Mouse (Mus musculus) yolk sac, embryonic 10.5 days (tissue): ENCODE data around the gene Sox5.

Source experiments
- DNase-seq: peaks from one replicate; pipeline ENCODE4 v3.0.0-alpha.2; 2017; ENCODE audit warnings: low spot score

Sox5 gene

DNA sequence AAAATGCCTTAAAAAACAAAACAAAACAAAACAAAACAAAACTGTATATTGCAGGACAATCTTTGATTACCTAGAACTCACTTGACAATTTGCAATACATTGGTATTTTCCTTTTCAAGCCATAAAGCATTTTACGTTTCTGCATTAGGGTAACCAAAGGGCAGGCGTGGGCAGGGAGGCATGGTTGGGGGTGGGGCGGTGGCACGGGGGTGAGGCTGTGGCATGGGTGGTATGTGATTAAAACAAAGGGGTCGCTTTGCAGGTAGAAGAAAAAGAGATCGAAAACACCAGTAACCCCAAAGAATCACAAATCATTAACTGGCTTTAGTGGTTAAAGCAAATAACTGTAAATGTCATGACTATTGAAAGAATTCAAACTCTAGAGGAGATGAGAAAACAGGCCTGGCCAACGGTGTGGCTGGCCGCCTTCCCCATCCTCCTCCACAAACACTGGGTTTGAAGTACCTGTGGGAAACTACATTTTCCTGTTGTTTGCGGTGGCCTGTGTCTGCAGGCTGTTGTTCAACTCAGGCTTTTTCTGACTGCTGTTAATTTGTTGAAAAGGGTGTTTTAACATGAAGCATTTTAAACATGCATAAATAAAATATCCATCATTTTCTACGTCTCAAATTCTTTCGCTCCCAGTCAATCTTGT is 289.9 kb downstream of the Sox5 start:
- no peak for DNase-seq

DNA sequence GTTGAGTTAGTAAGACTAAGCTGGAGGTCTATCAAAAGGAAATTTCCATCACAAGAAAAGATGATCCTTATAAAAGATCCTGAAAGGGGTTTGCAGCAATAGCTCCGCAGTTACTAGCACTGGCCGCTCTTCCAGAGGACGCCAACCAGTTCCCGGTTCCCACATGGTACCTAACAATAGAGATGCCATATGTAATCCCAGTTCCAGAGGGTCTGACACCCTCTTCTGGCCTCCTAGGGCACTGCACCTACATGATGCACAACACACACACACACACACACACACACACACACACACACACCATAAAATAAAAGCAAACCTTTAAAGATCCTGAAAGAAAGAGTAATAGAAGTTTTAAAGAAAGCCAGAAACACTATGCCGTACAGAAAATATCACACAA is 290.9 kb downstream of the Sox5 start:
- no peak for DNase-seq

DNA sequence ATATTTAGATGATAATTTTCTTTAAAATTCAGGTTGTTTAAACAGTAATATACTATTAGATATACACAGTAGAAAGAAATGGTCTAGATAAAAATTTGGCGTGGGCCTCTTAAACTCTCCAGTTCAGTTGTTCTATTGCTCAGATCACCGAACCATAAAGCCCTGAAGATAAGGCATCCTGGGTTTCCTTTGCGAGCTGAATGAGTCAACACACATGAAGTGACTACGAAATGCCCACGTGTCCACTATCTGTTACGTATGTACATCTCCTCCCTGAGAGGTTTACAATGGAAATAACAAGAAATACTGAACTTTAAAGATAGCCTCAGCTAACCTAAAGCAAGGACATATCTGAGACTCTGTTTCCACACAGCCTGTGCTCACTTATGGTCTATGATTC is 296.2 kb downstream of the Sox5 start:
- no peak for DNase-seq

DNA sequence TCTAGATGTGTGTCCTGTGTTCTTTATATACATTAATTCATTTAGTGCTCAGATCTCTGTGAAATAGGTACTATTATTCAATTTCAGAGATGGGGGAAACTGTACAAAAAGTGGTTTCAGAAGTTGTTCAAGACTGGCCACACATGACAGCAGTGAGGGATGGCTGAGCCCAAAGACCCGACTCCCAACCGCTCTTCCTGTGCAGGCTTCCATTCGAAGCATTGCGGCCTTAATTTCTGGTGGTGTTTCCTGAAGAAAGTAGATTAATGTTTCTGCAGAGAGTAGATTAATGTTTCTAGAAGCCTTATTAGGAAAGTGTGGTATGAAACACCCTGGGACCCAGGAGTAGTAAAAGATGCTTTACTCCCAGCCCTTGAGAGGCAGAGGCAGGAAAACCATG is 298.6 kb downstream of the Sox5 start:
- DNase-seq: no peak

DNA sequence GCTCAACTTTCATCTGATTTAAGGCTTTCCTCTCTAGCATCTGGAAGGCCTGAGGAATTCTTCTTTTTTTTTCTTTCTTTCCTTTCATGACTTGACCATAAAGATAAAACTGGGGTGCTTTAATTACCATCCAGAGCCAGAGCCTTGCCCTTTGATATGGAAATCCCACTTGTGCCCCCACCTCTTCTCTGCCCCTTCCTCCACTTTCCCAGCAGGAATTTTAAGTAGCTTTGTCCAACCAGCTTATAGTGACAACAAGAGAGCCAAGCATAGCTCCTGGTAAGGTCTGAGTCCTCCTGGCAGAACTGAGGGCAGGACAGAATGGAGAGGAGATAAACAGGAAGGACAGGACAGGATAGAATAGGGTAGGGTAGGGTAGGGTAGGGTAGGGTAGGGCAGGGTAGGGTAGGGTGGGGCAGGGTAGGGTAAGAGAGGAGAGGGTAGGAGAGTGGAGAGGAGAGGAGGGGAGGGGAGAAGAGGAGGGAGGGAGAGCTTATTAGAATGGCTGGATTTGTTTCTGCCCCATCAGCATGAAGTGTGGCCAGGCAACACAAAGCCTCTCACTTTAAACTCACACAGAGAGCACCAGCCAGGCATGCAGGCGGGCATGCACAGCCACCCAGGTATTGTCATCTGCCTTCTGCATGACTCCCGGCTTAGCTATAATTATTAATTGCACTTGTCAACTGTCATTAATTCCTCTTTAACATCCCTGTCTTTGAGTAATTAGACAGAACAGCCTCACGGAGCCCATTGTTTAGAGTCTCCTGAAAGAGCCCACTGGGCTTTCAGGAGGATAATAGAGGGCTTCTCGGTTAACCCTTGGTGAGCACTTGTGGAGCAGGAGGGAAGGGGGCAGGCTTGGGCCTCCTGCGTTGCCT is 300.9 kb downstream of the Sox5 start:
- DNase-seq: no peak

DNA sequence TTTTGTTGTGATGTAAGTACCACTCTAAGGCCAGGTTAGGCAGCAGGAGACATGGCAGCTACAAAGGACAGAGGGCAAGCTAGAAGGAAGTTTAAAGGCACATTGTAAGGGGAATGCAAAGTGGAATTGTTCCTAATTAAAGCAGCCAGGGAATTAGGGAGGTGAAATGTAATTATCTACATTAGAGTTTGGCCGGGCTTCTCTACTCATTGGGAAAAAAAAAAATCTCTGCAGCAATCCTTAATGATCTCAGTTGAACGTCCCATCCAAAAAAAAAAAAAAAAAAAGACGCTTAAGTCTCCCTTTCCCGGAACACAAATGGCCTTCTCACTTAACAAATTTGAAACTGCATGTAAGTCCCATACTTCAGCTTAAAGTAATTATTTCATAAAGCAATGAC is 301.9 kb downstream of the Sox5 start:
- no peak for DNase-seq

DNA sequence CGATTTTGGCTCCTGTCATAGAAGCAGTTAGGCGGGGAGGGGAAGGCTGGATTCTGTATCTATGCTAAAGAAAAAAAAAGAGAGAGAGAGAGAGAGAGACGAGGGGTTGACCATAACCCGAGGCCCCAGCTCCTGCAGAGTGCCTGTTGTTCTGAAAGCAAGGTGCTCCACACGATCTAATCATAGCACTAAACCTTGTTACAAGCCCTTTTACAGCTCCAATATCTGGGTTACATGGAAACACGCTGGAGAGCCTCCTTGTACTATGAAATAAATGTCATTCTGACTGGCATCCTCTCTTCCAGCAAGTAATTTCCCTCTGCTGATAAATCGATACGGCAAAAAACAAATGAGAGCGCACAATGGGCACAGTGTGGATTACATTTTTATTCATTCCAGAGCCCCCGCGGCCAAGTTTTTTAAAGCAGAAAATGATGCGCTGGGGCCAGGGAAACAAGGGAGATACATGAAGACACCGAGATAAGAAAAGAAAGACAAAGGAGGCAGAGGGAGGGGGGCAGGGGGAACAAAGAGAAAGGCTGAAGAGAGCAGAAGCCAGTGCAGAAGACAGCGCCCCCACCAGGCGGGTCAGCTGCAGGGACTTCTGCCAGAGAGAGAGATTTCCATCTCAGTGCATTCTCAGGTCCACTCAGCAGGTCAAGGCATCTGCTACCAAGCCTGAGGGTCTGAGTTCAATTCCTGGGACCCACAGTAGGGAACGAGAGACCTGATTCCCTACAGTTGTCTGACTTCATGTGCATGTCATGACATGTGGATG is 304.3 kb downstream of the Sox5 start:
- DNase-seq: no peak

DNA sequence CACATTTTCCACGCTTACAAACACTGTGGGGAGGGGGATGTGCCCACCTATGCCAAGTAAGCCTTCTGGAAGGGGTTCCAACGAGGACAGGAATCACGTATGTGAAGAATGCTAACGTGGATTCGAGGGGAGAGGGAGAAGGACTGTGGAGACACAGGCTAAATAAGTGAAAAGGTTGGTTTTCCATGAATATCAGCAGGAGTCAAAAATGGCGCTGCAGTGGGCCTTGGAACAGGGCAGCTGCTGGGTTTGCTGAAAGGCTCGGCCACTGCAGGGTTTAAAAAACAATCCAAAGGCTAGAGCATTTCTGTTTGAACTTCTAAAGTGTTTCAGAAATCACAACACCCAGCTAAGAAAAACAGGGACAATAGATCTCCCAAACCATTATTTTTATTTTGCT is 308.3 kb downstream of the Sox5 start:
- no peak for DNase-seq

DNA sequence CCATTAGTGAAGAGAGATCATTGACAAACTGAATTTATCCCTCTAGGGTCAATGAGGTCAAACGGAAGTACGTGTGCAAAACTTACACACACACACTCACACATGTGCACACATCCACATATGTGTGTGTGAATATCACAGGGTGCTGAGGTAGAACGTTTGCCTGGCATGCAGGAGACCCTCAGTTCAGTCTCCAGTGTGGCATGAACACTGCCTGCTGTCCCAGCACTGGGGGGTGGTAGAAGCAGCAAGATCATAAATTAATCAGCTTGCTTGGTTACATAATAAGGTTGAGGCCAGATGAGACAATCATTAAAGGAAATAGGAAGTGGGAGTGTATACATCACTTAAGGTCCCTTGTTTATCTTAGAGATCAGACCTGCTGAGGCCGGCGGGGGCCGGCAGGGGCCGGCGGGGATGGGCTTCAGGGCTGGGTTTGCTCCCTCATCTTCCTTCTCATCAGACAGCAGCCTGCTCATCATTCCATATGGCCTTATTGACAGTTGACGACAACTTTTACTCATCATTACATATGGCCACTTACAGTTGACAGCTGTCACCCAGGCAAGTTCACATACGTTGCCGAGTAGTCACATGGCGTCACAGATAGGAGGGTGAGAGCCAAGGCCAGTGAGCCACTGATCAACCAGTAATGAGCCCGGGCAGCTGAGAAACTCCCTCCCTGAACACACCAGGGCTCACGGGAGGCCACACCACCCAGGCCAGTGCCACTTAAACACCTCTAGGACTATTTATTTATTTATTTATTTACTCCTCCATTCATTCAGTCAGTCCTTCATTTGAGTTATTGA is 309.5 kb downstream of the Sox5 start:
- no peak for DNase-seq

DNA sequence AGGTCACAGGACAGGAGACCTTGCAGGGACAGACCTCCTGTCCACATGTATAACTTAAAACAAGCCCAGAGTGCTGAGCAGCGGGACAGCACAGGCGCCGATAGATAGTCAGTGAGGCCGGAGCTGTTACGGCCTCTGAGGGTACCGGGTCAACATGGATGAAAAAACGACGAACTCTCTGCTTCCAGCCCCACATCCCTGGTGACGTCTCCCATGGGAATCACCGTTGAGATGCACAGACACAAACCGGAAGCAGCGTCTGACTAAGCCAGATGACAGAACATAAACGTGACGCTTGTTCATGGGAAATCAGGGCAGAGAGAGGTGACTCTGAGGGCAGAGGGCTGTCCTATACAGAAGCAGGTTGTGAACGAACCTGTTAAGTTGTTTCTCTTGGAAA is 315.1 kb downstream of the Sox5 start:
- DNase-seq: no peak

DNA sequence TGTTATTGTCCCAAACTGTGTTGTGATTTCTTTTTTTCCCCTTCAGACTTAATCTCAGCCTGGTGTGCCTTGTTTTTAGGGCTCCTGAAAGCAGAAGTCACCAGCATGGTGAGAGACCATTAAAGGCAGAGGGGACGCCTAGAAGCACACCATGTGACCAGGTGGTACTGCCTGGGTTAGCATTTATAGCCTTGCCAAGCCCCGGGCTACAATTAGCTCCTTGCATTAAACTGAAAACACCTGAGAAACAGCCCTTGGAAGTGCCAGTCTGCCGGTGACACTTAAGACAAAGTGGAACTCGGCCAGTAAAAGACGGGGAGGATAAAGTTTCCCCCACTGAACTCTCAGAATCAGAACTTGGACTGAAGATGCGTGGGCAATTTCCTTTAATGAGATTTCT is 318.1 kb downstream of the Sox5 start:
- DNase-seq: no peak

DNA sequence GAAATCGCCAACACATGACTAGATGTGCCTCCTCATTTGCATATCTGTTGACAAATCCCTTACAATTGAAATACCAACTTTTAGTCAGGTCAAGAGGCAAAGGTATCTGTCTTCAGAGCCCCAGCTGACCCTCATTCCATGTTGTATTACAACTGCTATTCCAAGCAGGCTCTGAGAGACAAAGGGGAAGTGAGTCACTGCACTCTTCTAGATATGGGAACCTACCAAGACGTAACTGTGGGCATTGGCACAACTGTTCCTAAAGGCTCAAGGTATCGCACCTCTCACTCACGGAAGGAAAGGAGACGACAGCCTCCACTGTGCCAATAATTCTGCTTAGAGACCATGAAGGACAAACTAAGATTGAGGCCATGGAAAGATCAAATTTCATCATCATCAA is 318.5 kb downstream of the Sox5 start:
- no peak for DNase-seq

DNA sequence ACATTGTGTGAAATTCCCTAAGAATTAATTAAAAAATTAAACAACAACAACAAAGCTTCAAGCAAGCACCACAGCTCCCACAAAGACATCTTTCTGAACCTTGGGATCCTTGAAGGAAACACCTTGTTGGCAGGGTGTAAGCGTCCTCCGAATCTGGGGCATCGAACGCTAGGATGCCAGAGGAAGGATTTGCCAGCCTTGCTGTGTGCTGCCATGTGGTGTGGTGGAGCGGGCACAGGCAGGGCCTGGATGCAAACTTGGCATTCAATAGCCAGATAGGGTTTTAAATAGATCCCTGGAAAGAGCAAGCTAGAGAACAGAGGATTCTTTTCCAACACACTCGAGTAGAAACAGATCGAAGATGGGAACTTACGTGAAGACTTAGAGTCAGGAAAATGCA is 322.3 kb downstream of the Sox5 start:
- no peak for DNase-seq

DNA sequence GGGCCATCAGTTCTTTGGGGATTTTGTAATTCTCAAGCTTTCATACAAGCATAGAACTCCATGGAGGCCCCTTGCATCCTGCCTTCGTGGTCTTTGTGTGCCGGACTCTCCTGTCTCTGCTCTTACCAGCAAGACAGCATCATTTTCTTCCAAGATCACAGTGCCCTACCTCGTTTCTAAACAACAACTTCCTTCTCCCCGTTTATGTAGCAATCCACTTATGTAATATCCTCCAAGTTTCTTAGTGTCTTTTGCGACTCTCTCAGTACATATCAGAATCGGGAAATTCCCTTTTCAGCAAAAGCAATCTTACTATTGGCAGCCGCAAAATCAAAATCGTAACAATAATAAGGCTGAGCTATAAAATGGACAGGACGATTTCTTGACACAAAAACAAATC is 324.3 kb downstream of the Sox5 start:
- no peak for DNase-seq

DNA sequence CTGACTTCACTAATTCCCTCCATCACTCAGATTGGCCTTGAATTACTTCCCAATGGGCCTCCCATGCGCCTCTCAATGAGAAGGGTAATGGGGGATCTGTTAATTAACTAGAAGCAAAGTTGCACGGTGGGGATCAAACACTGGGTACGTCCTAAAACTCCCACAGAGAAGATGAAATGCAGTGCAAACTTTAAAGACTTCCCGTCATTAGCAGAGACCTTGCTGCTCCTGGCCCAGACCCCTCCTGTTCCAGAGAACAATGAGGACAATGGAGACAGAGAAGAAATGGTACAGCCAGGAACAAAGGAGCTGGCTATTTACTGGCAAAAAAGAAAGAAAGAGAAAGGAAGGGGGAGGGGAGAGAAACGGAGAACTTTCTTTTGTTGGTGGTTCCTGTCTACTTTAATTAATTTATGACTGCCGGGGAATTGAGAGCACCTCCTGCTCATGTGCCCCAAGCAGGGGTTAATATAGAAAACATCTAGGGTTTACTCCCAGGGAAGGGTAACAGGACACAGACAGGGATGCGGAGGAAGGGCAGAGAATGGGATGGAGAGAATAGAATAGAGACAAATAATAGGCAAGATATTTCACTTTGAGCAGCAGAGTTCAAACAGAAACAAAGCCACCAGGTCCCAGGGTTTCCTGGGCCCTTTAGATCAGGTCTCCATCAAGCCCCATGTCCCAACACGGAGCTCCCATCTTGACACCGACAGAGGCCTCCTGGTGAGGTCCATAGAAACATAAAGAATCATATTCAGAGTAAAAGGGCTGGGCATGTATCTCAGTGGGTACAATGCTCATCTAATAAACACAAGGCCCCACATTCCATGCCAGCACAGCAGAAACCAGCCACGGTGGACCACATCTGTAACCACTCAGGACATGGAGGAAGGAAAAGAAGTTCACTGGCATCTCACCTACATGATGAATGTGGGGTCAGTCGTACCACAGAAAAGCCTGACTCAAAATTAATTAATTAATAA is 327.2 kb downstream of the Sox5 start:
- no peak for DNase-seq

DNA sequence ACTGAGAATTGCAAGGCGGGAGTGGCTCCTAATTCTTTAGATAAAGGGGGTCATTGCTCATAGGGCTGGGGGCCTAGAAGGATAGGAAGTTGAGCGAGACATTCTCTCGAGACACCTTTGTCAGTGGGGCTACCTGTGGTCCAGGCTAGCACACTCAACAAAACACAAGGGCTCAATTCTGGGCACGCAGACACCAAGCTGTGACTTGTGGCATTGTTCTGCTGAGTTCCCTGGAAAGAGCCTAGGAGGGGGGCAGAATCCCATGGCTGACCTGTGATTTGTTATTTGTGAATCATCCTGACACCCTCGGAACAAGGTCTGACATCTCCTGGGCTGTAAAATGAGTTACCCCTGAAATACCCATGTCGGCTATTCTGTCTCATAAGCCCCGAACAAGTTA is 328.2 kb downstream of the Sox5 start:
- no peak for DNase-seq

DNA sequence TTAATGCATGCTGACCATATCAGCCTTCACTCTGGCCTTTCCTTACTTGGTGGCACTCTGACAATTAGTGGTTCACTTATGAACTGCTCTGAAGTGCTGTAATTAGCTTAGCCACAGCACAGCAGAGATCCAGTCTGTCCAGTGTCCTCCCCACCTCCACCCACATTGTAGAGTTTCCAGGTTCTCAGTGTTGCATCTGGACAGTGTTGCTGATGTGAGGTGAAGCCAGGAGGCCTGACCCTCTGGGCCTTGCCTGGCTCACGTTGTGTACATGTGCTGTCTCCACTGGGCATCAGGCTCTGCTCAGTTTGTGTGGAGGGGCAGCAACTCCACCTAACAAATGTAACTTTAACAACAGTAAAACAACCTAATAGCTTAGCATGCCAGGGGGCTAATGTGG is 328.6 kb downstream of the Sox5 start:
- DNase-seq: no peak

DNA sequence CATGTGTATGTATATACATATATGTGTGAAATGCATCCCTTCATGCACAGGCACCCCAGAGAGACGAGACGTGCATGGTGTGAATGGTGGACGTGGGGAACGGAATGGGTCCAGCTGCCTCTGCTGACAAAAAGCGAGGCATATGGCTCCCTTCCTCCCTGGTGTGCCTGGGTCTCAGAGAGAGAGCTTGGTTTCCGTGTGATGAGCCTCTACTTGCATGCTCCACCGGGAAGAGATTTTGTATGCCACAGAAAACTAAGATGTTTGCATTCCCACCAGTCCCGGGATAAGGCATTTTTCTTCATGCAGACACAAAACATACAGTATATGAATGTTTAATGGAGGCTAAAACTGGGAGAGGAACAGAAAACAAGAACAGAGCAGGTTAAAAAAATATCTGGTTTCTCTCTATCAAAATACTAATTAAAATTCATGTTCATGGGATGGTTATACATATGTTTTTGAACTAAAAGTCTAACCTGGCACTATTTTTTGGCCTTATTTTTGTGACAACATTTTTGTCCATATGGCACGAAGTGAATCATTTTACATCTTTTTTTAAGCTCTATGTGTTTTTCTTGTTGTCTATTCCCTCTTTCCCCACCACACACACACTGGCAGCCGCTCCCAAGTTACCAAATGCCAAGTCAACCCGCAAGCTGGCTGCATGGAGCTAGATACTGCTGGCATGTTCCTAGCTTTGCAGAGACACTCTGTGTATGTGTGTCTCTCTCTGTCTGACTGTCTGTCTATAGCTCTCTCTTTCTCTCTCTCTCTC is 329.4 kb downstream of the Sox5 start:
- DNase-seq: no peak

DNA sequence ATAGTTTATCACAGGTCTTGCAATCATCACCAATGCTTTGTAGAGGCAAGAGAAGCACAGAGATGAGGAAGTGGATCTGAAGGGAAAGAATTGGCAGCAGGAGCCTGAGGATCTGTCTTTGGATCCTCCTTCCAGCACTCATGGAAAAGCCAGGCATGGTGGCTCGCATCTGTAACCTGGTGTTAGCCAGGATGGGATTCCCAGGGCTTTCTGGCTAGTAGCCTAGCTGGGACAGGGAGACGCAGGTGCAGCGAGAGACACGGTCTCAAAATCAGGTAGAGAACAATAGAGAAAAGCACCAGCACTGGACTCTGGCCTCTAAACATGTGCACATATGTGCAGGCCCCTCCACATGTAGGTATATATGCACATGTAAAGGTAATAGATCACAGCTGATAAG is 330.1 kb downstream of the Sox5 start:
- no peak for DNase-seq

DNA sequence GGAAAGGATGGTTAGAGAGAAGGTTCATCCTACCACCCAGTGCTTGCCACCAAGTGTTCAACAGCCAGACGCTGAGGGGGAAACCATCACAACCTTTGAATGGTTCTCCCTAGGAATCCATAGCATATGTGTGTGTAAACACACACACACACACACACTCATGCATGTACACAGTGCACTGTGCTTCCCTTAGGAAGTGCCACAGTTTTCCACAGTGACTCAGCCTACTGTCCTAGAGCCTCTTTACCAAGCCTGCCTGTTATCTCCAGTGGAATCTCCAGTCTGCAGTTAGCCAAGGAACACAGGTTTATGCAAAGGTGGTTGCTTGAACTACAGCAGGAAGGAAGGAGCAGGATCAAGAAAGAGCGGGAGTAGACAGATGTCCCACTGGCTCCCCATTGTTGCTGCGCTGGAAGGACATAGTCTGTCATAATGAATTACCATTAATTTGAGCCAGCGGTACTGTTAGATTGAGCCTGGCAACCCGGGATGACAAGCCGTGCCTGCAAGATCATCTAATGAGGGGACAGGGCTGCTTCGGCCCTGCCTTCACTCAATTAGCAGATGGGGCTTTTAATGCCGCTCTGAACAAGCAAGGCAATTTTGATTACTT is 335.9 kb downstream of the Sox5 start:
- no peak for DNase-seq
